Mouse (Mus musculus): ENCODE results near the gene Hikeshi.

Hikeshi gene

GRCm38 (mm10) chr7:89940571-89941463 lies at the start of gene Hikeshi:
Gene Hikeshi, minus strand, starts transcription at chr7:89941204.
- peak; percentile 92 for DNase-seq (ENCODE audit: low spot score)

DNA sequence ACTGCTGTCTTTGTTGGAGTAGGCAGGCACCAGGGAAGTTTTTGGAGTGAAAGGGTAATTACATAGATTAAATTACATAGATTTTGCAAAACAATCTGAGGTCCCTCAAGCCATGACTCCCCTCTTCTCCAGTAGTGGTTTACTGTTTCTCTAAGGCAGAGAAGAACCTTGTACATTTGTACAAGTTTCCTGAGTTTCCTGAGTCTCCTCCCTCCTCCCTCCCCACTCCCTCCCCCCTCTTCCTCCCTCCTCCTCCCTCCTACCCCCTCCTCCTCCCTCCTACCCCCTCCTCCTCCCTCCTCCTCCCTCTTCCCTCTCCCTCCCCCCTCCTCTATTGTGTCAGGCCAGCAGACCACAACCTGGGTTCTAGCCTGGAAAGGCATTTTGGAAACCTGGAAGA lies 43.4 kb upstream of the Hikeshi start:
- DNase-seq (ENCODE audit: low spot score) = no peak

DNA sequence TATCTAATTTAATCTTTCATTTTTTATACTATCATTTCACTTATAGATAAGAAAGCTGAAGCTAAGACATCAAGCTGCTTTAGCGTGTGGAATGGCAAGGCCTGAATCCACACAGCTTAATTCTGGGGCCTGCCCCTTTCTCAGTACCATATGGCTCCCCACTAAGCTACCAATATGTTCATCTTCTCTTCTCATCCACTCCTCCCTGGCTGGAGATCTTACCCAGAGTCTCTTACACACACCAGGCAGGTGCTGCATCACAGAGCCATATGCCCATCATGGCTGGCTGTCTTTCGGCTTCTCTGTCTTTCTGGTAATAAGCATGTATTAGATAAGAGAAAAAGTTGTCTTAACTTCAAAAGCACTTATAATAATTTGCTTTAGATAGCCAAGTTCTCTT lies 42.4 kb upstream of the Hikeshi start:
- no peak for DNase-seq (ENCODE audit: low spot score)

DNA sequence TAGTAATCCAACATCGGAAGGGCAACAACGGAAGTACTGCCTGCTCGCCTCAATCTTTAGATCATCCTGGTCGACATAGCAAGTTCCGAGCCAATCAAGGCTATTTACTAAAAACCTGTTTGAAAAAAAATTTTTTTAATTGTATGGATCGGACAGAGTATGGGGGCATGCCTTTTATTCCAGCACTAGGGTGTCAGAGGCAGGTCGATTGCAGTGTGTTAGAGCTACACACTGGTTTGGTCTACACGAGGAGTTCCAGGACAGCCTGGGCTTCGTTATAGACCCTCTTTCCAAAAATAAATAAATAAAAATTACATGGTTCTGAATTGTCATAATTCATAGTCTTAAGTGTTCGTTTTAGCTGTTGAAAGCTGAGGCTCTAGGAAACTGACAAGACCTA lies 40.6 kb upstream of the Hikeshi start:
- DNase-seq (ENCODE audit: low spot score) = no peak

- DNase-seq (ENCODE audit: low spot score) = peak; percentile 96
Observed at GRCm38 (mm10) chr7:89980485-89981422, 39.8 kb upstream of the Hikeshi start, which contains the start of gene Eed. Gene Eed, minus strand, starts transcription at chr7:89980983.

- DNase-seq (ENCODE audit: low spot score) = no peak
Observed at GRCm38 (mm10) chr7:89980133-89980484, 39.1 kb upstream of the Hikeshi start.

GRCm38 (mm10) chr7:89979432-89980130 lies 38.6 kb upstream of the Hikeshi start:
- DNase-seq (ENCODE audit: low spot score) = no peak

DNA sequence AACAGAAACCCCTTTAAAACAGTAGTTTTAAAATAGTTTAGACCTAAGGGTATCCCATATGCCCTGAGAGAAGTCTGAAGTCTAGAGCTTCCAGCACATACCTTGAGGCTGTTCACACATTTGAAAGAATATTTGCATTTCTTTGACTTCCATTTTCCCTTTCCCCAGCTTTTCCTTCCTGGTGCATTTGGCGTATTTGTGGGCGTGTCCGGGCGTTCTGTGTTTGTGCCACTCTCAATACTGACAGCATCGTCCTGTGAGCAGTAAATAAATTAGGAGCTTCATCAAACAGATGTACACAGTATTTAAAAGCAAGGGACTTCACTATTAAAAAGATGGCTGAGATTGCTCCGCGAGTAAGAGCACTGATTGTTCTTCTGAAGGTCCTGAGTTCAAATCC lies 35.8 kb upstream of the Hikeshi start:
- DNase-seq (ENCODE audit: low spot score) = no peak

DNA sequence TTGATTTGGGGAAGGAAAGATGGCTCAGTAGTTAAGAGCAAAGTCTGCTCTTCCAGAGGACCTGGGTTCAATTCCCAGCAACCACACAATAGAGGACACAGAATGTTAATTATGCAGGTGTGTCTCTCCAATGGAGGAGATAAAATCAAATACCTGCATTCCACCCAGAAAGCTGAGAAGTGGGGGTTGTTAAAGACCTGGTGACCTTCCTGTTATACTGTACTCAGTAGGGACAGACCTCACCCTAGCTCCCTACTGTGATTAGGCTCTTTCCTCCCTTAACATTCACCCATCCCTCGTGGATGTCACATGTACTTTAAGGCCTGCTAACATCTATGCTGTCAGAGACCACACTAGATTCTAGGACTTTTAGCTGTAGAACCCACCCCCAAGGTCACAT lies 34.6 kb upstream of the Hikeshi start:
- DNase-seq (ENCODE audit: low spot score) = no peak

- no peak for DNase-seq (ENCODE audit: low spot score)
Observed at GRCm38 (mm10) chr7:89967235-89967634, 26.2 kb upstream of the Hikeshi start.

DNA sequence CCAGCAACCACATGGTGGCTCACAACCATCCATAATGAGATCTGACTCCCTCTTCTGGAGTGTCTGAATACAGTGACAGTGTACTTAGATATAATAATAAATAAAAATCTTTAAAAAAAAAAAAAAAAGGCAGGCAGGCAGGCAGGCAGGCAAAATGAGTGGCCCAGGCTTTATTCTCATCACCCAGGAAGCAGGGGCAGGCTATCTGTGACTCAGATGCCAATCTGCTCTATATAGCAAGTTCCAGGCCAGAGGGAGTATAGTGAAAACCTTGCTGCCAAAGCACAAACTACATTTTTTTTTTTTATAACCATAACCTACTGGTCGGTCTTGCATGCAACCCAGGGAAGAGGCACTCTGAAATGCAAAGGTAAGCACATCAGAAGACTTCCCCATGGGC lies 25.8 kb upstream of the Hikeshi start:
- DNase-seq (ENCODE audit: low spot score) = no peak

DNA sequence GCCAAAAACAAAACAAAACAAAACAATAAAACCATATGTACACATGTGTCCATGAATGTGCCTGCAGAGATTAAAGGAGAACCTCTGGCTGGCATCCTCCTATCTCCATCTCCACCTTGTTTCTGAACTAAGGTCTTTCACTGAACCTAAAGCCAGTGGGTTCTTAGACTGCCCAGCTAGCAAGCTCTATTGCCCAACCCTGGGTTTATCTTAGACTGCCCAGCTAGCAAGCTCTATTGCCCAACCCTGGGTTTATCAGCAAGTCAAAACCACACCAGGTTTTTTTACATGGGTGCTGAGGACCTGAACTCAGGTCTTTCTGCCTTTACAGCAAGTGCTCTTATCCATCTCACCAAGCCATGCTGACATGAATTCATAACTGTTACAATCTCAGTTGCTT lies 22.1 kb upstream of the Hikeshi start:
- DNase-seq (ENCODE audit: low spot score) = no peak

DNA sequence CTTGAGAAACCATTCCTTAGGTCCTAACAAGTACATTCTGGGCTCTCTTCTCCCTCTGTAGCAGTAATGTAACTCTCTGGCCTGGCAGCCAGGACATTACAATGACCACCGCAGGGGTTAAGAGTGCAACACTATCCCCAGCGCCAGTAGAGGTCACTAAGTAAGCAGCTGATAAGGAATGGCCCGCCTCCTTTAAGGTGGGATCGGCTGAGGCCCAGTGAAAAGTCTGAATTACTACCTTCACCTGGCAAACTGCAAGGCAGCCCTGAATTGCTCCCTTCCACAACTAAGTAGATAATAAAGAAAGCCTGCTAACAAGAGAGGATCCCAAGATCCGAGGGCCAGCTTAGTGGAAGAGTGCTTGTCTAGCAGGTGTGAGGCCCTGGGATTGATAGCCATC lies 16.3 kb upstream of the Hikeshi start:
- DNase-seq (ENCODE audit: low spot score) = no peak

GRCm38 (mm10) chr7:89954261-89954660 lies 13.3 kb upstream of the Hikeshi start:
- no peak for DNase-seq (ENCODE audit: low spot score)

DNA sequence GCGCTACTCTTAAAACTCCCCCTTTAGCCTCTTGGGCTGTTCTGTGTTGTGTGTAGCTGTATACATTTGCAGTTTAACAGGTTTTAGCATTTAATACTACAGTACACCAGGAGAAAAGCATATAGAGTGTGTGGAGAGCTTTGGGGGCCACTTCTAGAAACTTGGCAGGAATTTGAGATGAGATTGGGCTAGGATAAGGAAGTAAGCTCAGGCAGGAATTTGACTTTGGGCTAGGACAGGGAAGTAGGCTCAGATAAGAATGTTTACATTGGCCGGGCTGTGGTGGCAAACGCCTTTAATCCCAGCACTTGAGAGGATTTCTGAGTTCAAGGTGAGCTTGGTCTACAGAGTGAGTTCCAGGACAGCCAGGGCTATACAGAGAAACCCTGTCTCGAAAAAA lies 8.4 kb upstream of the Hikeshi start:
- no peak for DNase-seq (ENCODE audit: low spot score)

- DNase-seq (ENCODE audit: low spot score) = no peak
Observed at GRCm38 (mm10) chr7:89948026-89948425, 7.0 kb upstream of the Hikeshi start.

DNA sequence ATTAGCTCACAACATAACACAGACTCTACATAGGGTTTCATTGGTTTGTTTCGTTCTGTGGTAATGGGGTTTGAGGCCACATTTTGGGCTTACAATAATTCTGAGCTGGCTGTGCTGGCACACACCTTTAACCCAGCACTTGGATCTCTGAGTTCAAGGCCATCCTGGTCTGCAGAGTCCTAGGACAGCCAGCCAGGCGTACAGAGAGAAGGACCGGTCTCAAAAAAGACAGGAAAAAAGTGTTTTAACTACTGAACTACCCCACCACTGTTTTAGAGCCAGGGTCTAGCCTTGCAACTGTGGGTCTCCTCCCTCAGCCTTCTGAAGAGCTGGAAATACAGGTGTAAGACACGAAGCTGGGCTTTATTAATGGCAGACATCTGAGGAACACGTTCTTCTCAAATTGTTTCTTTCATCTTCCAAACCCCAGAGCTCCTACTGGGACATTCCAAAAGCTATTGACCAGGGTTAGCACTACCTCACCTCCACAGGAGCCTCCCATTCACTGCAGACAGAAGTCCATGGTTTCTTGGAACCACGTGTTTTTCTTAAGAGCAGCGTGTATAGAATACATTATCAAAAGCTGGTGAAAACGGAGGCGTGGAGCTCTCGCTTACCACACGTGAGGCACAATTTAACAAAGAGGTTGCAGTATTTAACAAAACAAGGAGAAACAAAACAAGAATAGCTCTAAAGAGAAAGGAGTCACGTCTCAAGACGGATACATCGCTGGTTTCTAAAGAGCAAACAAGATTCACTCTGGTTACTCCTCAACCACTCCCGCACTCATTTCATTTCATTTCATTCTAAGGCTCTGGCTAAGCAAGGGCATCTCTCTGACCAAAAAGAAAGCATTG lies 1.3 kb downstream of the Hikeshi start:
- DNase-seq (ENCODE audit: low spot score) = no peak

DNA sequence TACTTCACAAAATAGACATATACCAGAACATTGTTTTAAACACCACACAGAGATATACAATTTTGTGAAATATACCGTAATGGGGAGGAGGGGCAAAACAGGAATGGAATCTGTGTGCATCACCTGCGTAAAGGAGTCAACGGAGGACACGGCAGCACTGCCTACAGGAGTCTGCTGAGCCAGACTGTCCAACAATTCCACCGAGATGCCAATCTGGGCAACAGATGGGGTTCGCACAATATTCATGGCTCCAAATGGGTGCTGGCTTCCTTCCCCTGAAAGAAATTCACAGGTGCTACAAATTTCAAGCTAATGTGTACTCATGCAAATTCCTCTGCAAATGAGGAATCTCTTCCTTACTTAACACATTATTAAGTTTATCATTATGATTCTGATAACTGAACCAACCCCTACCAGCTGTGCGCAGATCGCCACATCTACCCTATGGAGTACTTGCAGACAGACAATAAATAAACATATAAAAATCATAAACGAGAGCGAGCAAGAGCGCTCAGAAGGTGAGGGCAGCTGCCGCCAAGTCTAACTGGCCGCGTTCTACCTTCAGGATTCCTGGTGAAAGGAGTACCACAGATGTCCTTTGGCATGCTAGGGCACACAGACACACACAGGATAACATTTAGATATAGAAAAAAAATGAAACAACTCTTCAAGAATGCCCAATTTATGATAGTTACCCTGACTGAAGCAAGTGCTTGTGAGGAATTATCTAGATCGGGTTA lies 17.4 kb downstream of the Hikeshi start:
- no peak for DNase-seq (ENCODE audit: low spot score)

DNA sequence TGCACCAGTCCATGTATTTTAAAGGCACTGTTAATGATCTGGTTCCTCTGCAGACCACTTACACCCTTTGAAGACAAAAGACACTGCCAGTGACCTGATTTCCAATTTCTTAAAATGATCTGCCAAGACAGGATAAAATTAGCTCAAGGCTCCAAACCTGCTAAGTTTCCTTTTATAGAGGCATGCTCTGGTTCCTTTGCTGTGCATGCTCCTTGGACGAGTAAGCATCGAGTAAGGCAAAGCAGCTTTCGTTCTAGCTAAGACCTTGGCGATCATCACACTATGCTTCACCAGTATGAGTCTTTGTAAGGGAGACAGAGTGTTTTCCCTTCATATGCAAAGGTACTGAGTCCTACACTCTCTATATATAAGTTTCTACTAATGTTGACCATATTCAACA lies 23.2 kb downstream of the Hikeshi start:
- DNase-seq (ENCODE audit: low spot score) = no peak

DNA sequence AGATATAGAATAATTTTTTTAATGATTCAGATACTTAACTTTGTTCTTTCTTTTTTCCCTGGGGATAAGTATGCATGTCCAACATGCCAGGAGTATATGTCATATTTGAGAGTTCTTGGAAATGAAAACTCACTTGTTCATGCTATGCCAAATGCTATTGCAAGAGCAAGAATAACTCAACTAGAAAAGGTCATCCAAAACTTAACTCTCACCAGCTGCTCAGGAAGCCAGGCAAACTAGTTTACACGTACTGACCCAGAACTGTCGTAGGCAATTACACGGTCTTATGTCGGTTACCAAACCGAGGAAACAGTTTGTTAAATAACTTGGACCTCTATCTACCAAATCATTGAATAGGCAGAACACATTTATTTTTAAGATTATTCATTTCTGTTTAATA lies 24.3 kb downstream of the Hikeshi start:
- no peak for DNase-seq (ENCODE audit: low spot score)
